Mouse (Mus musculus): ENCODE data around the gene Aox1. TPM values are rescaled to one million over a fixed set of nuclear protein-coding genes. Genes with fewer than 3 reads are reported as not detected.

The Aox1 gene
- polyA plus RNA-seq, 1 experiment from 2014 or later, result 0.11 TPM

- Histone ChIP-seq H3K27ac (replicated peaks) (no peak overlapping the region), H3K4me1 (no peaks in the 10 kb centered on the region), H3K27me3 (replicated peaks; ENCODE audit: low read depth, poor library complexity, severe bottlenecking) (no peaks in the 10 kb centered on the region), H3K36me3 (replicated peaks) (no peaks in the 10 kb centered on the region), H3K4me3 (no peak overlapping the region), H3K9me3 (no peaks in the 10 kb centered on the region)
- DNase-seq (ENCODE audit: low spot score), result no peak
- 73% methylated on average over 3 of the region's 3 CpGs for WGBS
Observed at GRCm38 (mm10) chr1:58045076-58045475, 15.3 kb downstream of the Aox1 start.

- DNase-seq (ENCODE audit: low spot score), result no peak
- 78% methylated on average over 5 of the region's 5 CpGs for WGBS
- Histone ChIP-seq H3K27ac (replicated peaks) (no peak overlapping the region), H3K4me3 (no peak overlapping the region), H3K9me3 (no peaks in the 10 kb centered on the region), H3K27me3 (replicated peaks; ENCODE audit: low read depth, poor library complexity, severe bottlenecking) (no peaks in the 10 kb centered on the region), H3K4me1 (no peaks in the 10 kb centered on the region), H3K36me3 (replicated peaks) (no peaks in the 10 kb centered on the region)
Observed at GRCm38 (mm10) chr1:58045546-58045945, 15.8 kb downstream of the Aox1 start.

- H3K4me3 ChIP-seq, result no peak overlapping the region
- H3K27ac ChIP-seq (replicated peaks), result no peak overlapping the region
- H3K27me3 ChIP-seq (replicated peaks; ENCODE audit: low read depth, poor library complexity, severe bottlenecking), result no peaks in the 10 kb centered on the region
- no peak for DNase-seq (ENCODE audit: low spot score)
- H3K4me1 ChIP-seq, result no peaks in the 10 kb centered on the region
- WGBS, result 67% methylated on average over 3 of the region's 3 CpGs
- no peaks in the 10 kb centered on the region for H3K9me3 ChIP-seq
- no peaks in the 10 kb centered on the region for H3K36me3 ChIP-seq (replicated peaks)
Observed at GRCm38 (mm10) chr1:58046721-58047290, 17.1 kb downstream of the Aox1 start.

DNA sequence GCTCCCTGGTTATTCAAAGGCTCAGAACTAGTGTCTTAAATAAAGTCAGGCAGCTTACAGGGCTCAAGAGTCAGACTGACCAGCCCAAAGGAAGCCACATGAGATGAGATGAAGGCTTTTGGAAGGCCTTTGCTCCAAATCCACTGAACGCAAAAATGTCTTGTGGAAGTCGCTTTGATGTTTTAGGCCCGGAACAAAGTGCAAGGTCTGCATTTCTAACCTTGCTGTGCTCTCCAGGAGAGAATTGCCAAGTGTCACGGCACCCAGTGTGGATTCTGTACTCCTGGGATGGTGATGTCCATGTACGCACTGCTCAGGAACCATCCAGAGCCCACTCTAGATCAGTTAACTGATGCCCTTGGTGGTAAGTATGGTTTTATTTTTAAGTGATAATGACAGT lies 19.4 kb downstream of the Aox1 start:
- H3K4me3 ChIP-seq, result no peak overlapping the region
- H3K9me3 ChIP-seq, result no peaks in the 10 kb centered on the region
- no peaks in the 10 kb centered on the region for H3K27me3 ChIP-seq (replicated peaks; ENCODE audit: low read depth, poor library complexity, severe bottlenecking)
- no peaks in the 10 kb centered on the region for H3K4me1 ChIP-seq
- no peak overlapping the region for H3K27ac ChIP-seq (replicated peaks)
- 90% methylated on average over 5 of the region's 5 CpGs for WGBS
- H3K36me3 ChIP-seq (replicated peaks), result no peaks in the 10 kb centered on the region
- no peak for DNase-seq (ENCODE audit: low spot score)

GRCm38 (mm10) chr1:58055598-58055997 lies 25.9 kb downstream of the Aox1 start:
- no peak for DNase-seq (ENCODE audit: low spot score)
- WGBS, result 91% methylated on average over 11 of the region's 11 CpGs
- no peak overlapping the region for H3K4me3 ChIP-seq
- no peak overlapping the region for H3K27ac ChIP-seq (replicated peaks)
- H3K9me3 ChIP-seq, result no peaks in the 10 kb centered on the region
- H3K27me3 ChIP-seq (replicated peaks; ENCODE audit: low read depth, poor library complexity, severe bottlenecking), result no peaks in the 10 kb centered on the region
- no peaks in the 10 kb centered on the region for H3K36me3 ChIP-seq (replicated peaks)
- no peaks in the 10 kb centered on the region for H3K4me1 ChIP-seq

DNA sequence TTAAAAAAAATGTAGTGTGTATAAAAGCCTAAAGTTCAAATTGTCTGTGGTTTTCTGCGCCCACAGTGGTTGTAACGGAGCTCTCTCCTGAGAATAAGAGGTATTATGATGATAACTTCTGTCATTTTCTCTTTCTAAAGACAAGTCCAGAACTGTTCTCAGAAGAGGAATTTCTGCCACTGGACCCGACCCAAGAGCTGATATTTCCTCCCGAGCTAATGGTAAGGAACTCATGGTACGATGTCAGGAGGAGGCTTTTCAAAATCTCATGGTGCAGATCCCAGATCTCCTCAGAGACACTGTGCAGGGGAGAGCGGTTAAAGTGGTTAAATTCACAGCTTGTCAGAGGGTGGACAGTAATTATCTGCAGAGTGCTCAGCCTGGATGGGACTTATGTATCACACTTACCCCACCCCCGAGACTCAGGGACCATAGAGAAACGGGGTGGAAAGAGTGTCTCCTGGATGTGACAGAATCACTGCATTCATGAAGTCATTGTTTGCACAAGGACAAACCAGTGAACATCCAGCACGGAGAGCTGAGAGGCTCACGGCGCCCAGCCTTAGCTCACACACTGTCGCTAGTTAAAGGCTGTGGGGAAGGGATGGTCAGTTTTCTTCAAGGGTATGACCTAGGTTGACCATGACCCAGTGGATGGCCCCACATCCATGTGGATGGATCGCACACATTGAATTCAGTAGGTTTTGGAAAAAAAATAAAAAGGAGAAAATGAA lies 26.5 kb downstream of the Aox1 start:
- H3K36me3 ChIP-seq (replicated peaks), result no peaks in the 10 kb centered on the region
- H3K27me3 ChIP-seq (replicated peaks; ENCODE audit: low read depth, poor library complexity, severe bottlenecking), result no peaks in the 10 kb centered on the region
- 84% methylated on average over 13 of the region's 13 CpGs for WGBS
- no peak for DNase-seq (ENCODE audit: low spot score)
- no peak overlapping the region for H3K4me3 ChIP-seq
- no peaks in the 10 kb centered on the region for H3K9me3 ChIP-seq
- H3K27ac ChIP-seq (replicated peaks), result no peak overlapping the region
- no peaks in the 10 kb centered on the region for H3K4me1 ChIP-seq

DNA sequence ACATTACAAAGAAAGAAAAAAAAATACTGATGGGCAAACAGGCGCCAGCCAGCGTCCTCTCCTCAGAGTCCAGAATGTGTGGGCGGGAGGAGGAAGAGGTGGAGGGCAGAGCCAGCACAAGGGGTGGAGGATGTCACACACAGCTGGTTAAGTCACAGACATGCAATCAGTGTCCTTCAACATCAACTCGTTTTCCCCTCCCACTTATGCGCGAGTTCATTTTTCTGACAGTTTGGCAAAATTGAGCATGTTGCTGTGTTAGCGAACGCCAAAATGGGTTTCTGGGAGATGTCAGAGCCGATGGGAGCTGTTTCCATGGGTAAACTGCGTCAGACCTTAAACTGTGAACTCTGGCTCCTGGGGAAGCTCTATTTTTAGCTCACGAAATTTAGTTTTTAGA lies 27.2 kb downstream of the Aox1 start:
- no peaks in the 10 kb centered on the region for H3K4me1 ChIP-seq
- no peaks in the 10 kb centered on the region for H3K36me3 ChIP-seq (replicated peaks)
- 83% methylated on average over 11 of the region's 11 CpGs for WGBS
- H3K27ac ChIP-seq (replicated peaks), result no peak overlapping the region
- H3K9me3 ChIP-seq, result no peaks in the 10 kb centered on the region
- DNase-seq (ENCODE audit: low spot score), result no peak
- H3K27me3 ChIP-seq (replicated peaks; ENCODE audit: low read depth, poor library complexity, severe bottlenecking), result no peaks in the 10 kb centered on the region
- H3K4me3 ChIP-seq, result no peak overlapping the region

- no peak overlapping the region for H3K27ac ChIP-seq (replicated peaks)
- no peak for DNase-seq (ENCODE audit: low spot score)
- no peaks in the 10 kb centered on the region for H3K27me3 ChIP-seq (replicated peaks; ENCODE audit: low read depth, poor library complexity, severe bottlenecking)
- H3K36me3 ChIP-seq (replicated peaks), result no peaks in the 10 kb centered on the region
- H3K4me1 ChIP-seq, result no peaks in the 10 kb centered on the region
- WGBS, result 95% methylated on average over 4 of the region's 4 CpGs
- no peak overlapping the region for H3K4me3 ChIP-seq
- no peaks in the 10 kb centered on the region for H3K9me3 ChIP-seq
Observed at GRCm38 (mm10) chr1:58058846-58059245, 29.1 kb downstream of the Aox1 start.

DNA sequence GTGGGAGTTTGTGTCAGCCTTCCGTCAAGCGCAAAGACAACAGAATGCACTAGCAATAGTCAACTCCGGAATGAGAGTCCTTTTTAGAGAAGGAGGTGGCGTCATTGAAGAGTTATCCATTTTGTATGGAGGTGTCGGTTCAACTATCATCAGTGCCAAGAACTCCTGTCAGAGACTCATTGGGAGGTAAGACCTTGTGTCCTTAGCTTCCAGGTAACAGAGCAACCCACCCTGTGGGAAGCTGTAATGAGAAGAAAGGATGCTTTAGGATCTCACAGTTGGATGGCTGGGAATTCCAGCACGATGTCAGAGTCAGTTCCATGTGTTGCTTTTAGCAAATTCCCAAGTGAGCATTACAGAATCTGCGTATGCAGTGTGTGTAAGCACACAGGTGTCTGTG lies 32.4 kb downstream of the Aox1 start:
- no peak overlapping the region for H3K4me3 ChIP-seq

GRCm38 (mm10) chr1:58065151-58065550 lies 35.4 kb downstream of the Aox1 start:
- 93% methylated on average over 5 of the region's 5 CpGs for WGBS
- DNase-seq (ENCODE audit: low spot score), result no peak
- Histone ChIP-seq H3K9me3 (no peaks in the 10 kb centered on the region), H3K4me3 (no peak overlapping the region), H3K27ac (replicated peaks) (no peak overlapping the region), H3K36me3 (replicated peaks) (no peaks in the 10 kb centered on the region), H3K4me1 (no peaks in the 10 kb centered on the region), H3K27me3 (replicated peaks; ENCODE audit: low read depth, poor library complexity, severe bottlenecking) (no peaks in the 10 kb centered on the region)

More for the DNA sequence above, 32.4 kb downstream of the Aox1 start:
- no peak for DNase-seq (ENCODE audit: low spot score)
- H3K27me3 ChIP-seq (replicated peaks; ENCODE audit: low read depth, poor library complexity, severe bottlenecking), result no peaks in the 10 kb centered on the region
- H3K27ac ChIP-seq (replicated peaks), result no peak overlapping the region
- H3K36me3 ChIP-seq (replicated peaks), result no peaks in the 10 kb centered on the region
- no peaks in the 10 kb centered on the region for H3K9me3 ChIP-seq
- H3K4me1 ChIP-seq, result no peaks in the 10 kb centered on the region
- 86% methylated on average over 7 of the region's 7 CpGs for WGBS

DNA sequence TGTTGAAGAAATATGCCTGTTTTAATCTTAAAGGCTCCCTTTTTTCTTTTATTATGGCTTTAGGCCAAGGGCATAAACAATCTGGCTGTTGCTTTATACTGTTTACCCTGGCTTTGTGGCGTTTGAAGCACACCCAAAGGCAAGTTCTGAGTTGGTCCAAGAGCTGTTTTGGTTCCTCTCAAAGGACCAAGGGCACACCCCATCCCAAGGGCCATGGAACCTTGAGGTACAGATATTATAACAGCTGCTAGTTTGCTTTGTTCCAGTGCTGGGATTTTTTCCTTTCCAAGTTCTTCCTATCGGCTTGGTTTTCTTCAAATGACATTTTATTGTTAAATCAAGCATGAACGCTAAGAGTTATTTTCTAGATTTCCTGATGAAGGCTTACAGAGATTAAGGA lies 35.9 kb downstream of the Aox1 start:
- DNase-seq (ENCODE audit: low spot score), result no peak
- Histone ChIP-seq H3K27ac (replicated peaks) (no peak overlapping the region), H3K4me3 (no peak overlapping the region), H3K4me1 (no peaks in the 10 kb centered on the region), H3K27me3 (replicated peaks; ENCODE audit: low read depth, poor library complexity, severe bottlenecking) (no peaks in the 10 kb centered on the region), H3K9me3 (no peaks in the 10 kb centered on the region), H3K36me3 (replicated peaks) (no peaks in the 10 kb centered on the region)
- 86% methylated on average over 3 of the region's 3 CpGs for WGBS

DNA sequence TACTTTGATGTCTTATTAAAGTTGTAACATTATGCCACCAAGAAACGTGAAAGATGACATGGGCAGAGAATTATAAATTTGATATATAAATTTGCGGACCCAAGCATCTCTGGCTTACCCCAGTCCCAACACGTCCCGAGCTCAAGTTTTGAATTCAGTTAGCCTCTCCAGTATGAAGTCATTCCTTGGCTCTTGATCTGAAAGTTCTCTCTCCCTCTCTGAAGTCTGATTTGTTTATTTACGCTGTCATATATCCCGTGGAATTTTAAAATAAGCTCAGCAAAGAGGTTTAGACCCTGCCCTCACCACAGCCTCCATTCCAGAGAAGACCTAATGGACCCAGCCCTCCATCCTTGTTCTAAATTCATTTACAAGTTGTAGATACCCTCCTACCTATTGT lies 39.5 kb downstream of the Aox1 start:
- WGBS, result 84% methylated on average over 6 of the region's 6 CpGs

DNA sequence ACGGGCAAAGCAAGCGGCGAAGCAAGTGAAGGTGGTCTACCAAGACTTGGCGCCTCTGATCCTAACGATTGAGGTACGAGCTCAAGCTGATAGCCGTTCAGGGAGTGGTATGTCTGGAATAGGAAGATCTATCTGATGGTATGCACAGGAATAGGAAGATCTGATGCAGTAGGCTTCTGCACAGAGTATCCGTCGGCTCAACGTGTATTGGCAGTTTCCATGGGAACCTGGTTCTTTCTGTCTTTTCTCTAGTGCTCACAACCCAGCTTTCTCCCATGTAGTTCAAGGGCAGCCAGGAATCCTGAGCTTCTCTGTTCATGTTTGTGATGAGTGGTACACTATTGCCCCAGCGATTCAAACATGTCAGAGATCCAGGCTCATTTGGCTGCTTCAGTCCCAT lies 40.4 kb downstream of the Aox1 start:
- 90% methylated on average over 11 of the region's 11 CpGs for WGBS
- DNase-seq (ENCODE audit: low spot score), result no peak
- H3K36me3 ChIP-seq (replicated peaks), result no peaks in the 10 kb centered on the region

More for the DNA sequence above, 39.5 kb downstream of the Aox1 start:
- no peaks in the 10 kb centered on the region for H3K36me3 ChIP-seq (replicated peaks)
- no peaks in the 10 kb centered on the region for H3K9me3 ChIP-seq
- no peak overlapping the region for H3K4me3 ChIP-seq
- no peak overlapping the region for H3K27ac ChIP-seq (replicated peaks)
- no peaks in the 10 kb centered on the region for H3K27me3 ChIP-seq (replicated peaks; ENCODE audit: low read depth, poor library complexity, severe bottlenecking)
- peaks cover 6% of the 10 kb centered on the region; the same call in 1 of the 2 replicates for H3K4me1 ChIP-seq
- no peak for DNase-seq (ENCODE audit: low spot score)

More for the DNA sequence above, 40.4 kb downstream of the Aox1 start:
- Histone ChIP-seq H3K4me1 (peaks cover 6% of the 10 kb centered on the region; the same call in 1 of the 2 replicates), H3K27me3 (replicated peaks; ENCODE audit: low read depth, poor library complexity, severe bottlenecking) (no peaks in the 10 kb centered on the region), H3K4me3 (no peak overlapping the region), H3K9me3 (no peaks in the 10 kb centered on the region), H3K27ac (replicated peaks) (no peak overlapping the region)

Data from embryonic facial prominence, embryonic 10.5 days (tissue).